Mouse (Mus musculus) T-helper 2 cell (primary cell): ENCODE measurements at regions not wholly inside any gene's neighbourhood (a gene's known extent, or its start where the extent isn't known, plus 50 kb on each side); places are given as distances from the start of the nearest gene placed in this dataset.
"Not testable (repeated sequence)": the region's sequence is repeated elsewhere in the genome, so short reads cannot be mapped to it uniquely, and the experiment has no call there.

ENCODE experiments used
- in situ Hi-C: fragments of 300-600 bp; cut with MboI, MseI; formaldehyde crosslinking; loops from one replicate; pipeline ENCODE4 v1.15.1; 2025; ENCODE audit warnings: high pct_unique_total_duplicates

DNA sequence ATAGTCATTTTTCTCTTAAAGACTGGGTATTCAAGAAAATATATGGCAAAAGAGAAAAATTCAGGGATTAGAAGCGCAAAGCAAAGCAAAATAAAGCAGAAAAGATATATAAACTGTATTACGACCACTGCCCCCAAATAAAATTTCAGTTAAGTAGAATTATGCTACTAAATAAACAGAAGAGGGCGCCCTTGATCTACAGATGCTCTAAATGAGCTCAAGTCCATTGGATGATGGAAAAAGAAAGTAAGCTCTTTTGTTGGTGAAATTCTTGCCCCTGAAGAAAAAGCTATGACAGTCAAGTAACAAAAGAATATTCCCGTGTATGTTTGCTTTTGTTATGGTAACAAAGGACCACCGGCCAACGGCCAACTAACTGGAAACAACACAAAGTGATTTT, 165.5 kb upstream of the Stk26 start:
- in situ Hi-C loops = loop anchor here (10.0 kb wide), 1 partner anchor 339 kb away; the partner anchor contains the start of gene Rap2c

DNA sequence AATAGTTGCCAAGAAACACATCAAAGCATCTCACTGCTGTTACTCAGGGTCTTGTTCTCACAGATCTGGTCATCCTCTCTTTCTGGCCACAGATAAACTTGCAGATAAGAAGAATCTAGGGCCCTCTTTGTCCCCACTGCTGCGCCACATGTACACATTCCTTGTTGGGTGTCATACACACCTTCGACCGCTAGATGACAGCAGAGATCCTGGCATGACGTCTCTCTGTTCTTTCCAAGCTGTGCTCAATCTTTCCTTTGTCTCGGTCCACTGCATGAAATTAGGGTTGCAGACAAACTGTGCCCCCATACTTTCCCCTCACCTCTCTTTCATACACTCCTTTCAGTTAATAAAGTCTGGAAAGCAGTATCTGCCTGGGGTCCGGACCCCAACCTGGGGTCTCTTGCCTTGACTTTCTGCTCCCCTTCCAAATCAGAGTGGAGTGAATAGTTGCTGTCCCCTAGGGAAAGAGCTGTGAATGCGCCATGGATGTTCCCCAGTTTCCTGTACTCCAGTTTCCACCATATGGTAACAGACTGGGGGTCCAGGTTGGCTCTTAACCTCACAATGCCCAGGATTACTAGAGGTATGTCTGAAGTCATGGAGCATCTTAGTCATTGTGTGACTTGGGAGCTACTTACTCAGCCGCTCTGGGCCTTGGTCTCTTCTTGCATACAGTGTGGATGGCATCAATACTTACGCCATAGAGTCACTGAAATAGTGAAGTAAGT, 182.8 kb upstream of the Stk26 start:
- in situ Hi-C loops = loop anchor here (25.0 kb wide), 1 partner anchor 704 kb away; no protein-coding TSS in a partner anchor

DNA sequence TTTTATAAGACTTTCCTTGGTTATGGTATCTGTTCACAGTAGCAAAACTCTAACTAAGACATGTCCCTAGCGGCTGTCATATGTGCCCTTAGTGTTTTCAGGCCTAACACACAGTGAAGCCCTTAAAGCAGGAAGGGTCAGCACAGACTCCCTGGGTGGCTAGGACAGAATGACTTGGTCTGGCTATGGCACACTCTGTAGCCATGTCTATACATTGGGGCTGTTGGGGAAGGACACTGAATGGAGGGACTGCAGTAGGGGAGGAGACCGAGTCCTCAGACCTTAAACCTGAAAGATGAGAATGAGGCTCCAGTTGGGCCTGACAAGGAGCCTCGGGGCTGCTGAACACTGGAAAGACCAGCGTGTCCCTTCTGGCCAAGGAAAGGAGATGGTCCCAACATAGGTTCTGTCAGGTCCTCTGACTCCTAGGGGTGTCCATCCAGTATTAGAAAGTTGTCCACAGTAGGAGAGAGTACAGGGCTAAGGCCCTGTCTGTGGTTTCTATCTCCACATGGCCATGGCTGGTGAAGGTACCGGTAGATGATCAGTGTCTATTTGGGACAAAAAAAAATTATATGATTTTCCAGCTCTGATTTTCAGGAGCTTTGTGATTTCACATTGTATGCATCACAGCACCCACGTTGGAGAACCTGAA, 183.5 kb upstream of the Stk26 start:
- in situ Hi-C loops = loop anchor here (25.0 kb wide), 1 partner anchor 705 kb away; no protein-coding TSS in a partner anchor

DNA sequence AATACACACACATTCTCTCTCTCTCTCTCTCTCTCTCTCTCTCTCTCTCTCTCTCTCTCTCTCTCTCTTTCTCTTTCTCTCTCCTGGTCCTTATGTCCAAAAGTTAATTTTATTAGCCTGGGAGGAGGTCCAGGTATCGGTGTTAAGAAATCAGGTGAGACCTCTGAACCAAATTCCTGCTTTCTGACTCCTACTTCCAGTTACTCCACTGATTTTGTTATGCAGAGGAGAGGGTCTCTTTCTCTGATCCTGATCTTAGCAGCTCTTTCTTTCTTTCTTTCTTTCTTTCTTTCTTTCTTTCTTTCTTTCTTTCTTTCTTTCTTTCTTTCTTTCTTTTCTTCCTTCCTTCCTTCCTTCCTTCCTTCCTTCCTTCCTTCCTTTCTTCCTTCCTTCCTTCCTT, 185.5 kb upstream of the Stk26 start:
- in situ Hi-C loops = loop anchor here (25.0 kb wide), 1 partner anchor 707 kb away; no protein-coding TSS in a partner anchor

DNA sequence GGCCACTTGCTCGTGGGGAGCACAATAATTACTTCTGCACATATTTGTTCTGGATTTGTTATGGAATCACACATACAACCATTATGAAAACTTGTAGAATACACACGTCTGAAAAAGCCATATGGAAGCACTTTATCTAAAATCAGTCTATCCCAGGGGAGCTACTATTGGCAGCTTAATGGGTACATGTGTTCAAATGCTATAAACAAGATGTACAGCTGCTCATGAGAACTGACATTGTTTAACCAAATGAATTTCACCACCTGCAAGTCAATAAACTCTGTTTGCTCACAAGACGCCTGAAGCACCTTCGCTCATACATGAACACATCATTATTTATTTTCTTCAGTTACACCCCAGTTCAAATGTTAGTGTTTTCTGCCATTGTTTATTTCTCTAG, 199.5 kb upstream of the Stk26 start:
- in situ Hi-C loops = no loop called here

DNA sequence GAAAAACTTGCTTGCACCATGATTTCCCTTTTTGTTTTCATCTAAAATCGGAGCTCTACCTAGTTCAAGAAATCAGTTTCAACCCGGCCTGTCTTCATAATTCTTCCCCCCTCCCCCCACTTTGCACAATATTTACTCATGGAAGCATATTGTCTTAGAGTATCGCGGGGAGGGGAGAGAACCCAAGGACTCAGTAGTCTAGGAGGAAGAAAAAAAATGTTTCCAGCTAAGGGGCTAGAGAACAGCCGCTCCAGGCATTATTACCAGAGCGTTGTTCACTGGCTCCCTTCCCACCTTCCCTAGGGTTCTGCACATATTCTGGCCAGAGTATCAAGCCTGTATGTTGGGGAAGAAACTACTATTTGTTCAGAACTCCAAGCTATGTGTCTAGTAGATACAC, 205.2 kb upstream of the Stk26 start:
- in situ Hi-C loops = no loop called here

DNA sequence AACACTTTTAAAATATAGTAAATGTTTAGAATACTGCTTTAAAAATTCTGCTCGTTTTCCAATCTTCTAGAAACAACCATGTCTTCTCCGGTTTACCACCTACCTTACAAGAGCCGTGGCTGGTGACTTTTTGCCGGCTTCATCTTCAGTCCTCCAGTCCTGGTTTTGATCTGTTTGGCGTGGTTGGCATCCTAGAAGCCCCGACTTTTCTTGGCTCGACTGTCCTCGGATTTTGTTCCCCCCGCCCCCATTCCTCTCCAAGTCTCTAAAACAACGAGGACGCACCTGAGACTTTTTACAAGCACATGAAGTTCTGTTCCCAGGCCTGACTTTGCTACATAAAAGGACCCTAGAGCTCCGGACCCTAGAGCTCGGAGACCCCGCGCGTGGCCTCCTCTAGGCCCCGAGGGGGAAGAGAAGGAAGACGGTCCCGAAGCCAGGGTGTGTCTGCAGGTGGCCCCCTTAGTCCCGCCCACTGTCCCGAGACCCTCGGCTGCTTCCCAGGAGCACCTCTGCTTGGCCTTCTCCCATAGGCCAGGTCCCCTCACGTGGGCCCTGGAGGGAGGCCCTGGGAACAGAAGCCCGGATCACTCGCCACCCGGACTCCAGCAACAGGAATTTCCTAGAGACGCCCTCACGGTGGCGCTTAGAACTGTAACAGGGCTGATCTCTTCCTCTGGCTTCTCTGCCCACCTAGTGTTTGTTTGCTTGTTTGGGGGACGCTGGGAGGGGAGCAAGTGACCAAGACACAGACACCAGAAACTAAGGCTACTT, 205.8 kb upstream of the Stk26 start:
- in situ Hi-C loops = no loop called here

DNA sequence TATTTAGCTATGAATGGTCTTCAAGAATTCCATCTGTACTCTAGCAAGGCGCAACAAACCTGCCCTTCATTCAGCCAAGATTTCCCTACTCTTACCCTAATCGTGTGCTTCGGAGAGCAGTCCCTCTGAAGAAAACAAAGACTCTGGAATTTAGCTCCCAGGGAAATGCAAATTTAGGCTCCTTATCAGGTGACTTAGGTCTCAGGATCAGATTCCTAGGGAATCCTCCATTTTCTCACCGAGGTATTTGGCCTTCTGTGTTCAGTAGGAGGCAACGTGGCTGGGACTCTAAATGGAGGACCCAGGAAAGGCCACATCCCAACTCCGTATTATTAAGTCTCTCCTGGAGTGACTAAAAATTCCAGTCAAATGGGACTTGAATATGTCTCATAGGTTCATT, 204.2 kb upstream of the Olfr1324 start:
- in situ Hi-C loops = no loop called here

DNA sequence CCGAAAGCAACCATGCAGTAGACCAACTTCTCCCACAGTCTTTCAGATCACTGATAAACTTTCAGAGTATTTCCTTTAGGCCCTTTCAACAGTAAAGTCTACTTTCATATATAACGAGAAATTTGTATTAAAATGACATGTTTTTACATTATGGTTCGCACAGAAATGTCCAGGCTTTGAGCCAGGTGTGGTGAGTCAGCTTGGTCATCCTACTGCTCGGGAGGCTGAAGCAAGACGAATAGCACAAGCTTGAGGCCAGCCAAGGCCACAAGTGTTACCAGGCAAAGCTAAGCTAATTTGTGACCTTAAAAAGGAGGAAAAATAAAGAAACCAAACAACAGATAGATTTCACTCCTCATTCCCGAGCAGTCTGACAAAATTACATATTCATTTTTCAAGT, 197.0 kb upstream of the Olfr1324 start:
- in situ Hi-C loops = no loop called here

DNA sequence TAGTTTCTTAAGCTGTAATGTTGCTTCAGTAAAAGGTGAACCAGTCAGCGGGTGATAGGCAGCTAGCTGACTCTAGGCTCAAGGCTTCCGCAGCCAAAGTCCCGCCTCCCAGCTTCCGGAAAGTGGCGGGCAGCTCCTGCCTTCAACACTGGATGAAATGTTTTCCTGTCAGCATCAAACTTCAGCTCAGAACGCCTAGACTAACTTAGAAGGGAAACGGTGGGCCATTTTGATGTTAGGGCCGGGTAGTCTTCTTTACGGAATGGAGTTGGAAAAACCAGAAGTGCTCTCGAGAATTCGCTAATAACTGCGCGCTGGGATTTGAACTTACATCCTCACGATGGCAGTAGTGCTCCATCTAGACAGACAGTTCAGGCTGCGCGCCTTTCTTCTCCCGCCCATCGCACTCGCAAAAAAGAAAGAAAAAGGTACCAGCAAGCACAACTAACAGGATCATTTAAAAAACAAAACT, 194.7 kb upstream of the Olfr1324 start:
- in situ Hi-C loops = no loop called here

DNA sequence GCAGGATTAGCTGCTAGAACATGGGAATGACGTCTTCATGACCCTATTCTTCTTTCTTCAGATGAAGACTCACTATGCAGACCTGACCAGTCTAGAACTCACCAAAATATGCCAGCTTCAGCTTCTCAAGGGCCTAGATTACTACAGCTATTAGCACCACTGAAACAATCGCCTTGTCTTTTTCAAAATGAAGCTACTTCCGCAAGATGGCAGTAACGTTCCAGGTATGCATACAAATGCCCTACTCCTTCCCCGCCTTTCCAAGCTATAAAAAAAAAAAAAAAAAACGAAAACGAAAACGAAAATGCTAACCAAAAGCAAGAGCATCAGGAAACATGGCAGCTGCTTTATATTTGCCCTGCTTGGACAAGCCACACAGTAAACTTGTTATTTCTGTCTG, 192.6 kb upstream of the Olfr1324 start:
- in situ Hi-C loops = no loop called here

DNA sequence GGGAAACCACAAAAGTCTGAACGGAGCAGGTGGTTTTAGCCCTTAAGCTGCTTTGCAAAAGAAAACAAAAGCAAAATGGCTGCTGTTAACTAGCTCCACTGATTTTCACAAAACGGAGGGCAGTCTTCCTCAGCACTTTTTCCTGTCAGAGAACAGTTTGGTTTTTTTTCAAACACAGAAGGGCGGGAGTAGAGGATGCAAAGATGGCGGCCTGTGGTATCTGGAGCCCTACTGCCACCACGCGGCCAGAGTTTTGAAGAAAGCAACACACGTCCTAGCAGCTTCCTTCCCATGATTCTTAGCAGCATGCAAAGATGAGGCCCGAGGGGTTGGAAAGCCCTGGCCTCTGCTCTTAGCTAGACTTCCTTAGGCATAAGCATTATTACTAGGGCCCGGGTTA, 191.6 kb upstream of the Olfr1324 start:
- in situ Hi-C loops = no loop called here

DNA sequence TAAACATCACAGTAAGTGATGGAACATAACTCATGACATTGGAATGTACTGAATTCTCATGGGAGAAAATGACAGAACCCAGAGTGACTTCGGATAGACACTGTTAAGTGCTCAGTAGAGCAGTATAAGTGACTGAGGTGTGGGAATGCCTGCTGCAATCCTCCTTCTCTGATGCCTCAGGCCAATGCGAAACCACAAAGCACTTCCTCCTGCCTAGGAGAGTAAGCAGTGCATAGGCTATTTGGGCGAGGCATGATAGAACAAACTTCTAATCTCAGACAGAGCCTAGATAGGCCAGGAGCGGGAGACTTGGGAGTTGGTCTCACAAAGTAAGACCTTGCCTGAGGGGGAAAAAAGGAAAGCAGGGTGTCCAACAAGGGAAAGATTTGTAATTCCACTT, 190.6 kb upstream of the Olfr1324 start:
- in situ Hi-C loops = no loop called here

DNA sequence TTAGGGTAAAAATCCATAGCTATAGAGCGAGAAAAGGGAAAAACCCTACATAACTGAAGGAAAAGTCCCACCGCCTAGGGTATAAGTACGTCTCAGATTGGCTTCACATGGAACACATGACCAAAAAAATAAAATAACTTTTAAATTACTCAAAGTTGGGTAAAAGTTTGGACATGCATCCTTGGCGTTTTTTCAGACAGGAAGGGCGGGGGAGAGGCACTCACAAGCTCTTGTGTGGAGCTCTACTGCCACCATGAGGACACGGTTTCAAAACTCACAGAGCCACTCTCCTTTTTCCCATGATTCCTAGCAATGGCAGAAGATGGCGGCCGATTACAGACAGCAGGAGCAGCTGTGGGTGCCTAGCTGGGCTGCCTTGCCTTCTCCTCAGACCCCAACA, 188.6 kb upstream of the Olfr1324 start:
- in situ Hi-C loops = not testable (repeated sequence)

DNA sequence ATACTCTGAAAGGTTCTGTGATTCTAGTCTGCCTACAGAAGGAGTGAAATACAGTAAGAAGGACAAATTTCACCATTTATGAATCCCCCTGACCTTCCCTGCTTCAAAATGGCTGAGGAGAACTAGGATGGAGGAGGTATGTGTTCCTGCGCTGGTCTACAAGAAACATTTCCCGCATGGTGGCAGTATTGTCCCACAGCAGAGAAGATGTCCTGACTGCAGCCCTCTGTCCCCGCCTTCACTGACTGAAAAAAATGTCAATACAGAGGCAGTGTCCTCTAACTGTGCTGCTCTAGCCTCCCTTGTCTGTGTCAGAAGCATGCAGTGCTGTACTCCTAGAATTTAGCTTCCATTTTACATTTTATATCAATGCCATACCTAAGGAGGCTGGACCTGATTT, 186.6 kb upstream of the Olfr1324 start:
- in situ Hi-C loops = loop anchor here (5.0 kb wide), 1 partner anchor 38 kb away; no protein-coding TSS in a partner anchor

DNA sequence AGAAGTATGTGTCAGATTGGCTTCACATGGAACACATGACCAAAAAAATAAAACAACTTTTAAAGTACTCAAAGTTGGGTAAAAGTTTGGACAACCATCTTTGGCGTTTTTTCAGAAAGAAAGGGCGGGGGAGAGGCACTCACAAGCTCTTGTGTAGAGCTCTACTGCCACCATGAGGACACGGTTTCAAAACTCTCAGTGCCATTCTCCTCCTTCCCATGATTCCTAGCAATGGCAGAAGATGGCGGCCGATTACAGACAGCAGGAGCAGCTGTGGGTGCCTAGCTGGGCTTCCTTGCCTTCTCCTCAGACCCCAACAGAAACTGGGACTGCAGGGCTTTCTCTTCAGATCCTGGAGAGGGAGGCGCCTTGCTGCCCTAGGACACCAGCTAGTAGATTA, 186.1 kb upstream of the Olfr1324 start:
- in situ Hi-C loops = loop anchor here (5.0 kb wide), 1 partner anchor 37 kb away; no protein-coding TSS in a partner anchor

DNA sequence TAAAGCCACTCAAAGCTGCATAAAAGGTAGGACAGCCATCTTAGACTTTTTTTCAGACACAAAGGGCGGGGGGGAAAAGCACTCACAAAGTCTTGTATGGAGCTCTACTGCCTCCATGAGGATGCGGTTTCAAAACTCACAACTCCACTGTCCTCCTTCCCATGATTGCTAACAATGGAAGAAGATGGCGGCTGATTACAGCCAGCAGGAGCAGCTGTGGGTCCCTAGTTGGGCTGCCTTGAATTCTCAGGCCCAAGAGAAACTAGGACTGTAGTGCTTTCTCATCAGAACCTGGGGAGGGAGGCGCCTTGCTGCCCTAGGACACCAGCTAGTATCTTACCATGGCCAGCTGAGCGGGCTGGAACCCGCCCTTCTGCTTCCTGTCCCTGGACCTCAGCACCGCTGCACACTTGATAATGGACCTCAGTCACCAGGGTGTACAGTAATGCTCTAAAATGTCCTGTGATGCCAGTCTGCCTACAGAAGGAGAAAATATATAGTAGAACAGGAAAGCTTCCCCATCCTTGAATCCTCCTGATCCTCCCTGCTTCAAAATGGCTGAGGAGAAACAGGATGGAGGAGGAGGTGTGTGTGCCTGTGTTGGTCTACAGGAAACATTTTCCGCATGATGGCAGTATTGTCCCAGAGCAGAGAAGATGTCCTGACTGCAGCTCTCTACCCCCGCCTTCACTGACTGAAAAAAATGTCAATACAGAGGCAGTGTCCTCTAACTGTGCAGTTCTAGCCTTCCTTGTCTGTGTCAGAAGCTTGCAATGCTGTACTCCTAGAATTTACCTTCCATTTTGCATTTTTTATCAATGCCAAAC, 183.7 kb upstream of the Olfr1324 start:
- in situ Hi-C loops = loop anchor here (5.0 kb wide), 1 partner anchor 35 kb away; no protein-coding TSS in a partner anchor

DNA sequence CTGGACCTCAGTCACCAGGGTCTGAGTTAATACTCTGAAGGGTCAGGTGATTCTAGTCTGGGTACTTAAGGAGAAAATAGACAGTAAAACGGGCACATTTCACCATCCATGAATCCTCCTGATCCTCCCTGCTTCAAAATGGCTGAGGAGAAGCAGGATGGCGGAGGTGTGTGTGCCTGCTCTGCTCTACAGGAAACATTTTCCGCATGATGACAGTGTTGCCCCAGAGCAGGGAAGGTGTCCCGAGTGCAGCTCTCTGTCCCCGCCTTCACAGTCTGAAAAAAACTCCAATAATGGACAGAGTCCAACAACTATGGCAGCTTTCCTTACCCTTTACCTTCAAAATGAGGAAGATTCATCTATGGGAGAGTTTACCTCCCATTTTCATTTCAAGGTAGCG, 179.8 kb upstream of the Olfr1324 start:
- in situ Hi-C loops = not testable (repeated sequence)

DNA sequence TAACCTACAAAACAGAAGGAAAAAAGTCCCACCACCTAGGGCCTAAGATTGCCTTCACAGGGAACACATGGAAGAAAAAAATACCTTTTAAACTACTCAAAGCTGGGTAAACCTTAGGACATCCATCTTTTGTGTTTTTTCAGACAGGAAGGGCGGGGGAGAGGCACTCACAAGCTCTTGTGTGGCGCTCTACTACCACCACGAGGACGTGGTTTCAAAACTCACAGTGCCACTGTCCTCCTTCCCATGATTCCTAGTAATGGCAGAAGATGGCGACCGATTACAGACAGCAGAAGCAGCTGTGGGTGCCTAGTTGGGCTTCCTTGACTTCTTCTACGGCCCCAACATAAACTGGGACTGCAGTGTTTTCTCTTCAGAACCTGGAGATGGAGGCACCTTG, 179.3 kb upstream of the Olfr1324 start:
- in situ Hi-C loops = no loop called here

DNA sequence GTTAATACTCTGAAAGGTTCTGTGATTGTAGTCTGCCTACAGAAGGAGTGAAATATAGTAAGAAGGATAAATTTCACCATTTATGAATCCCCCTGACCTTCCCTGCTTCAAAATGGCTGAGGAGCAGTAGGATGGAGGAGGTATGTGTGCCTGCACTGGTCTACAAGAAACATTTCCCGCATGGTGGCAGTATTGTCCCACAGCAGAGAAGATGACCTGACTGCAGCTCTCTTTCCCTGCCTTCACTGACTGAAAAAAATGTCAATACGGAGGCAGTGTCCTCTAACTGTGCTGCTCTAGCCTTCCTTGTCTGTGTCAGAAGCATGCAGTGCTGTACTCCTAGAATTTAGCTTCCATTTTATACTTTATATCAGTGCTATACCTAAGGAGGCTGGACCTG, 177.2 kb upstream of the Olfr1324 start:
- in situ Hi-C loops = not testable (repeated sequence)

DNA sequence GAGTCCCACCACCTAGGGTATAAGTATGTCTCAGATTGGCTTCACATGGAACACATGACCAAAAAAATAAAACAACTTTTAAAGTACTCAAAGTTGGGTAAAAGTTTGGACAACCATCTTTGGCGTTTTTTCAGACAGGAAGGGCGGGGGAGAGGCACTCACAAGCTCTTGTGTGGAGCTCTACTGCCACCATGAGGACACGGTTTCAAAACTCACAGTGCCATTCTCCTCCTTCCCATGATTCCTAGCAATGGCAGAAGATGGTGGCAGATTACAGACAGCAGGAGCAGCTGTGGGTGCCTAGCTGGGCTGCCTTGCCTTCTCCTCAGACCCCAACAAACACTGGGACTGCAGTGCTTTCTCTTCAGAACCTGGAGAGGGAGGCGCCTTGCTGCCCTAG, 176.7 kb upstream of the Olfr1324 start:
- in situ Hi-C loops = not testable (repeated sequence)
